Mouse (Mus musculus) cerebellum, adult 2 months (tissue): ENCODE results near the gene Tesc.

Source experiments
- CTCF ChIP-seq: fragments of 200-500 bp; IDR thresholded peaks from 2 replicates; pipeline ENCODE4 v1.5.1; 2011; ENCODE audit warnings: low read depth, mild to moderate bottlenecking, control low read depth, low read length, moderate library complexity, borderline replicate concordance; ENCODE audit not compliant: insufficient read depth
- POLR2A ChIP-seq: fragments of 200-500 bp; IDR thresholded peaks from 2 replicates; pipeline ENCODE4 v1.6.1; 2011; ENCODE audit warnings: low read length, control low read depth, borderline replicate concordance; ENCODE audit not compliant: insufficient read depth

- TF ChIP-seq POLR2A (no peak), CTCF (no peak)
These were observed 25.7 kb downstream of the Tesc start for GRCm38 (mm10) chr5:118053205-118053604.
